Mouse (Mus musculus) embryo, embryonic 9.5 days (tissue): Measurements from ENCODE around the gene Hist1h4b.
"Not testable (repeated sequence)": the region's sequence is repeated elsewhere in the genome, so short reads cannot be mapped to it uniquely, and the experiment has no call there.

Source experiments
- DNase-seq: peaks from one replicate; pipeline ENCODE4 v3.0.0-alpha.2; 2017; ENCODE audit errors: extremely low spot score

The Hist1h4b gene

DNA sequence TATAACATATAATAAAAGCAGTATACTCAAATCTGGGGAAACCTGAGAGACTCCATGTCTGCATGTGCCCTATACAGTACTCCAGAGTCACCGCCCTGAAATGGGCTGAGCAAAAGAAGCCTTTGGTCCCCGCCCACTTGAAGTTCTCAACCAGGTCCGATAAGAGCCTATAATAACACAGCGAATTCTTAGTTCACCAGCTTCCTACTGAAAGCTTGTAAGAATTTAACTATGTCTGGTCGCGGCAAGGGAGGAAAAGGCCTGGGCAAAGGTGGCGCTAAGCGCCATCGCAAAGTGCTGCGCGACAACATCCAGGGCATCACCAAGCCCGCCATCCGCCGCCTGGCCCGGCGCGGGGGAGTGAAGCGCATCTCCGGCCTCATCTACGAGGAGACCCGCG is at the start of gene Hist1h4b:
Gene Hist1h4b, plus strand, starts transcription at position 224 of the 400 bp plus-strand sequence.
- DNase-seq = peak; percentile 97

DNA sequence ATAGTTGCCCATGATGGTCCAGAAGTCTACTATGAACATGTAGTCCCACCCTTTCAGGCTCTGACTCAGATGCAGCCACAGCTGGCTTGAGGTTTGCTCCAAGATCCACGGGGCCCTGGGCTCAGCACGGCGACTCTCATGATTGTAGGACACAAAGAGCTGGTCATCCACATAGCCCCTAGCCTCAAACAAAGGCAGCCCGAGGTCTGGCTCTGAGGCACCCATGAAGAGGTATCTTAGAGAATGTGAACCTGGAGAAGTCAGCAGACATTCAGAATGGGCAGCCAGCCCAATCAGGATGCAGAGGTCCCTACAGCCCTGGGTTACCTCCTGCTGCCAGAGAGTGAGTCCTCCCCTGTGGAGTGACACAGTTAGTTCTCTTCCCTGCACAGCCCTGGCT is 48.8 kb upstream of the Hist1h4b start:
- no peak for DNase-seq

DNA sequence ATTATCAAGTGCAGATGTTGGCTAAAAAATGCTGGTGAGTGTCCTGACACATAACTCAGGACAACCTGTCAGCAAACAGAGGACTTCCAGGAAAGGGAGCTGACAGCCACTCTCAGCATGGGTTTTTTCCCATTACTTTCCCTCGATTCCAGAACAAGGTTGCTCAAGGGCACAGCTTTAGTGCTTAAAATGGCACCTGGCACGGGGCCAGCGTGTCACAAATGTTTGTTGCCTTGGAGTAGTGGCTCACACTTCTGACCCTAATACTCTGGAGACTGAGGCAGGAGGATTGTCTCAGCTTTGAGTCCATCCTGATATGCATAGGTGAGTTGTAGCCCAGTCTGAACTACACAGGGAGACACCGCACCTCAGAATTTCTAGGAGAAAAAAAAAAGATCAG is 48.2 kb upstream of the Hist1h4b start:
- DNase-seq = no peak

DNA sequence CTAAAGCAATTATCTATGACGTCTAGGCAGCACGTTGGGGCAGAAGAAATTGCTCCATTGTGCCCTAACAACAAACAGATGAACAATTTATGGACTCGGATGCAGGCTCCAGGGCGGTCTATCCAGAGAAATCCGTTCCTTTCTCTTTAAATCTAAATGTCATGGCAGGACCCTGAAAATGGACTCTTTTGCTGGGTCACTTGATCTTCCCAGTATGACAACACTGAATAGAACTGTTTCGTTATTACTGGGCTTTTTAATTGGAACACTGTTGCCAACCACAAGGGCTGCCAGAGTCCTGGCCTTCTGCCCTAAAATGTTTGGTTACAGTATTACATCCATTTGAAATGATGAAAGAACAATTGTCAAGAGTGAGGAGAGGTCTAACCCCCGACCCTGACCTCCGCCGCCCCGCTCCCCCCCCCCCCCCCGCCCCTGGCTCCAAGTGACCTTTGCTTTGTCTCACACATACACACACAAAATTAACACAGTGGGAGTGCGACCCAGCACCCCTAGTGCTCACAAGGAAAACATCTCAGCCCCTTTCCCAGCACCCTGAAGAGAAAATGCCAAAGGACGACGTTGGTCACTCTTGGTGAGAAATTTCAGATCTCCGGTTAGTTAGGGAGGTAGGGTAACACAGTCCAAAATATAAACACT is 47.0 kb upstream of the Hist1h4b start:
- no peak for DNase-seq

DNA sequence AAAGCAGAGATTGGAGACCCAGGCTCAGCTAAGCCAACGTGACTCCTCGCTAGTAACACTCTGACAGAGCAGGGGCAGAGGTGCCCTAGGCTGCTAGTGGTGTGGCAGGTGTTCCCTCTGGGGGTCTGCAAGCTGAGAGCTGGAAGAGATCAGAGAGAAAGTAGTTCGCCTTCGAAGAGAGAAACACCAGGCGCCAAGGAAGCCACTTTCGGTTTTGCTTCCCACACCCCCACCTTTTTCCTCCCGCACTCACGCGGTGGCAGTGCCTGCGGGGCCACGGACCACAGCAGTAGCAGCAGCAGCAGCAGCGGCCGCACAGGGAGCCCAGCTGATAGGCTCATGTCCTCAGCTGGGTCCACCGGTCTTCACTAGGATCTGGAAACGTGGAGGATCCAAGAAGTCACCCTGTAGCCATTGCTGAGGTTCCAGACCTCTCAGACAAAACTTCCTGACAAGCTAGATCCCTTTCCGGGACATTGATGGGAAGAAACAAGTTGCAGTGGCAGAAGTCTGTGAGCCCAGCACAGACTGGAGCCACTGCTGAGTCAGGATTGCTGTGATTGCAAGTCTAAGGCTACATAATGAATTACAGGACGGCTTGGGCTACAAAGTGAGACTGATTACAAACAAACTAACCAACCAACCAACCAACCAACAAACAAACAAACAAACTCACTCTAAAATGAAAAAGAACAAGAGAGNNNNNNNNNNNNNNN is 46.3 kb upstream of the Hist1h4b start, which contains the start of gene Hfe:
Gene Hfe, minus strand, starts transcription at position 481 of the 716 bp plus-strand sequence.
- peak; percentile 59 for DNase-seq

DNA sequence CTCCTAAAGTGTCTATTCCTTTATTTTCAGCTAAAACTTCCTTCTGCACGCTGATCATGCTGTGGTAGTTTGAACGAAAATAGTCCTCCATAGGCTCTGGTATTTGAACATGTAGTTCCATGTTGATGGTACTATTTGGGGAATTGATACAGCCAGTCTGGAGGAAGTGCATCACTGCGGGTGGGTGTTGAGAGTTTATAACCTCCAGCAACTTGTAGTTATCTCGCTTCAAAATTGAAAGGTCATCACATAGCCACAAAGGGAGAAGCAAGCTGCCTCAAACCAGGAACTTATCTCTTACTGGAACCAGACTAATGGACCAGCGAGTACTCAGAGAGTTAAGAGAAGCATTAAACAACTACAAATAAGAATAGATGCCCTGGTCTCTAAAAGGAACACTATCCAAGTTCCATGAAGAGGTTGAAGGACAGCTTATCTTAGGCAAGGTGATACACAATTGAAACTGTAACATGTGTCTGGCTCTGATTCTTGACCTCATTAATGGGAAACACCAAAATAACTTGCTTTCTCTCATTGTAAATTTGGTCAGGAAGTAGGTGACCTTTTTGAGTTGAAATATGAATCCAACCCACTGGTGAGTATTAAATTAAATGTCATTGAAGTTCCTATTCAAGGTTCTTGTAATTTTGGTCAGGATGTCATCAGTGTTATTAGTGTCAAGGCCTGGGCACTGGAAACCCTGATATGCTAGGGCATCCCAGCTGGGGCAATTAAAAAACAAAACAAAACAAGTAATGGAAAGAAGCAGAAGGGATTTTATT is 40.4 kb upstream of the Hist1h4b start:
- no peak for DNase-seq

DNA sequence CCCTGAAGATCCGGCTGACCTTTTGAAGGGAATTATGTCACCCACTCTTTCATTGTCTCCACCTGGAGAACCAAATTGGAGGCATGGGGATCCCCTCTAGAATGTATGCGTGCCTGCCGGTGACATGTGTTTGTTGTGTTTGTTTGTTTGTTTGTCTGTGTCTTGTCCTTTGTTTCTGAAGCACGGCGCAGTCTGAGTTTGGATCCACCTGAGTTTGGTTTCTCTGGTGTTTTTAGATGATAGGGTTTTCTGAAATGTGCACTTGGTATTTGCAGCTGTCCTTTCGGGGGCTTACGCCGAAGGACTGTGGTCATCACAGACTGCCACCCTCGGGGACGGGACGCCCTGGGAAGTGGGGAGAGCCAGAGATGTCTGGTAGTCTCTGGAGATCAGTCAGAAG is 39.6 kb upstream of the Hist1h4b start:
- no peak for DNase-seq

DNA sequence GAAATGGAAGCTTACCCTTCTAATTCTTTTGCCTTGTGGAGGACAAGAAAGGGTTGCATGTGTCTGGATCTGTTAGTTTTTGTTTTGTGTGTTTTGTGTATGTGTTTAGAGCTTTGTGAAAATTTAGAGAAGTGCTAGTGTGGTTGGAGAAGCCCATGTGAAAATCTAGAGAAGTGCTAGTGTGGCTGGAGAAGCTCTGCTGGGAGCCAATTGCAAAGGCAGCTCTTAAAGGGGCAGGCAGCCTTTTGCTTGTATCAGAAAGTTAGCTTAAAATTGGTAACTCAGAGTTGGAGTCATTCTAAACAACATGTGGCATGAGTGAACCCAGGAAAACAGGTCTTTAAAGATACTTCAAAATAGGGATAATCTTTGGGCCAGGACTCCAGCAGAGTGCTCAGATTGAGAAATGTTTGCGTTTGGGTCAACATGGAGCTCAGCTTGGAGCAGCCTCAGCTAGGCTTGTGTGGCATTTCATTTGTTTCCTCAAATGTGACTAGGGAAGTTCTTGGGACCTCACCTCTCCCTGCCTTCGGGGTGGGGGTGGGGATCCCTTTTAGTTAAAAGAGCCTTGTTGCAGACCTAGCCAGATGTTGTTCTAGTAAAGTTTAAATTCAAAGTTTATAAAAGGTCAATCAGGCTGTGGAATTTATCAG is 39.1 kb upstream of the Hist1h4b start:
- DNase-seq = not testable (repeated sequence)

DNA sequence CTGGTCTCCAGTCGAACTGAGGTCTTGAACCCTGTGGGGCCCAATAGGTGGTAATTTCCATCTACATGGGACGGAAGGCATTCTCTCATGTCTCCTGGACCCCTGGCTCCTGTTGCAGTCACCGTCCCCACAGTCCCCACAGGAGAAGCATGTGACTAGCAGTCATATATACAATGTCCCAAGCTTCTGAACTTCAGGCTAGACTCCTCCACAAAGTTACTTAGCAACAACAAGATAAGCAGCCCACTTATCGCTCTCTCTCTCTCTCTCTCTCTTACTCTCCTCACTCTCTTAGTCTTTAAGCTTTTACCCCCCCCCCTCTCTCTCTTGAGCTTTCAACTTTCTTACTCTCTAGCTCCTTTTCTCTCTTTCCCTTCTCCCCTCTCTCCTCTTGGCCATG is 32.6 kb upstream of the Hist1h4b start:
- no peak for DNase-seq

DNA sequence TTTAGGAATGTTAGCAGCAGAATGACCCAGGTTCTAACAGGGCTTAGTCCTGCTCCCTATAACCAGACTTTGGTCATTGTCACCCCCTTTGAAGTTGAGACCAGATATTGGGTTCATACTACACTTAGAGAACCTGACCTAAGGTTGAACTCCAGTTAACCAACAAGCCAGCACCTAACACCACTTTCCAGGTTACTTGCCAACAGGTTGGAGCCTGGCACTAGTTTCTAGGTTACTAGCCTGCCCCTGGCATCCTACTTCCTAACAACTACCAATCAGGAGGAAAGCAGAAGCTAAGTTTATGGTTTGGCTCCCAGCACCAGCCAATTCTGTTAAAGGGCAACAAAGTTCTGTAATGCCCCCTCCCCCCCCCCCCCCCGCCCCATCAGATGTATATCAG is 31.6 kb upstream of the Hist1h4b start:
- no peak for DNase-seq

DNA sequence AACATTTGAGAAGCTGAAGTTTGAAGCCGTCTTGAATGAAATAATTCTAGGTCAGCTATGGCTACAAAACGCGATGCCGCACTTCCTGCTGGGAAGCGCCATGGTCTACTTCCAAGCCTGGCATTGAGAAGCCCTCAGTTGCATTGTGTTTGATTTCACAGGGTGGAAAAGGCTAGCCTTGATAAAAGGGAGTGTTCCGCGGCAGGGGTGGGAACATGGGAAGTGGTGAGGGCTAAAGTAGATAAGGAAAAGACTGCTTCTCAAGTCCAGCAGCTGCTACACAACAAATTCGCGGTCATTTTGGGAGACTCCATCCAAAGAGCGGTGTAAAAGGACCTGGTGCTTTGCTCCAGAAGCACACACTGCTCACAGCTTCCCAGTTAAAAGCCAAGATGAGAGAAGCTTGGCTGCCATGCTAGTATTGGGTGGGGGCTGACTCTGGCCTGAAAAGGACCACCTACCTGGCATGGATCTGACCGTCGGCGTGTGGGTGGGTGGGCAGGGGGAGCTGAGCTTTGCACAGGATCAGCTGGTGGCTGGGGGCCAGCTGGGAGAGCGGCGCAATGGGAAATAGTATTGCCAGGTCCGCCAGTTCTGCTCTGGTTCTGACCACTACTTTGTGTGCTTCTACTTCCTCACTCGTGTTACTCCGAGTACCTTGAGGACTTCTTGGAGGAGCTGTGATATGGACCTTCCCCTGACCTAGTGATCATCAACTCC is 28.2 kb upstream of the Hist1h4b start:
- DNase-seq = no peak

DNA sequence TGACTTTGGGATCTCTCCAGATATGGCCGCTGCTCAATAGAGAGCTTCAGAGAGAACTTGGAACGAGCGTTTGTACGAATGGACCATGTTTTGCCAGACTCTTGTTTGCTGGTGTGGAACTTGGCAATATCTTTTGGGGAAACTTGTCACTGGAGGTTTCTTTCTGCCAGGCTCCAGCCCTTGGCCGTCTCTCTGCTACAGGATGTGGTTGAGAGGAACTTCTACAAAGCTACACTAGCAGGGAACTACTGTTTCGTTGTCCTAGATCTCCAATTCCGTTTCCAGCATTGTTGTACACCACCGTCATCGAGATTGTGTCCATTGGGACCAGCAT is 27.7 kb upstream of the Hist1h4b start:
- DNase-seq = no peak

DNA sequence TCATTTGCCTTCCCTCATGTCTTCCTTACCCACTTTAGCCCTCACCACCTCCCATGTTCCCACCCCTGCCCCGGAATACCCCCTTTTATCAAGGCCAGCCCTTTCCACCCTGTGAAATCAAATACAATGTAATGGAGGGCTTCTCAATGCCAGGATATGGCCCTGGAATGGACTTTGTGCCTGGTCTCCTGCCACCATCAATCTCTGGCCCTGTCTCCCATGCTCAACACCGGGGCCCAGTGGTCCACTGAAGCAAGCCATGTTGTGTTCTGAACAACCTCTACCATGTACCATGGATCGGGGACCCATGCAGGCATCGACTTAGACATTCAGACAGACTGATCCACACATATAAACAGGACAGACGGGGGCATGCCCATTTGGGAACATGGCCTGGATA is 27.1 kb upstream of the Hist1h4b start:
- no peak for DNase-seq

DNA sequence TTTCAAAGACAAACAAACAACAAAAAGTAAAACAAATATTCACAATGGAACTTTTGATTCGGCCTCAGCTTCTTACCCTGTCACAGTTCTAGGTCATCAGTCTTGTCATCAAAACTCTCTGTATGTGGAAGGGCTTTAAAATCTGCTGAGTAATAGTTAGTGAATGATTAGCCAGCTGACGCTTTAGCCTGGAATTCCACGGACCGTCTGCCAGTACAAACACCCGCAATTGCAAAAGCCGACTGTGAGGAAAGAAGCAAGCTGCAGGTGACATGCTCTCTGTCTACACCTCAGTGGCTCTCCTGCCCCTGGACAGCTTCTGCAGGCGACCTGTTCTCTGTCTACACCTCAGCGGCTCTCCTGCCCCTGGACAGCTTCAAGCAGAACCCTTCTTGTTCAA is 26.3 kb upstream of the Hist1h4b start:
- no peak for DNase-seq

DNA sequence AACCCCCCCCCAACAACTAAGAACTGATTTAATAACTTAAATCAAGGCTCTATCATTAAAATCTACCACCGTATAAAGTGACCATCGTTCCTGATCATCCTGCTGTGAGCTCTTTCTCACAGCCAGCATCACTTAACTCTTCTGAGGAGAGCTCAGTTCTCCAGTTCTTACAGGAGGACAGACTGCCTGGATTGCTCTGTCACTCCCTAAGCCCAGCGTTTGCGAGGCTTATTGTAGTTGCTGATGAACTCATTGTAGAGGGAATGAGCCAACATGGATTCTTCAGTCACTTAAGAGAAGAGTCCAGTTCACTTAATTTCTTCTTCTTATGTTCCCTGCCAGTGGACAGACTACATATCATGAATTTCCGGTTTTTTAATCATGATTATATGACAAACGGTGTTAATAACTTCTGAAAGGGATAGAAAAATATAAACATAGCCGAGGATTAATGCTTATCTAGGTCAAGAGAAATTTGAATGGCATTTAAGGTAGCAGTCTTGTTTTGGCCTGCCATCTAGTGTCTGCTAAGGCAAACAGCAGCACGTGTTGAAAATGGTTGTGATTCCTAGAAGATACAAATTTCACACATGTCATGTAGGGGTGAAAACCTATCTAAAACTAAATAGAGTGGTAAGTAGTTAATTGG is 24.5 kb upstream of the Hist1h4b start:
- no peak for DNase-seq

DNA sequence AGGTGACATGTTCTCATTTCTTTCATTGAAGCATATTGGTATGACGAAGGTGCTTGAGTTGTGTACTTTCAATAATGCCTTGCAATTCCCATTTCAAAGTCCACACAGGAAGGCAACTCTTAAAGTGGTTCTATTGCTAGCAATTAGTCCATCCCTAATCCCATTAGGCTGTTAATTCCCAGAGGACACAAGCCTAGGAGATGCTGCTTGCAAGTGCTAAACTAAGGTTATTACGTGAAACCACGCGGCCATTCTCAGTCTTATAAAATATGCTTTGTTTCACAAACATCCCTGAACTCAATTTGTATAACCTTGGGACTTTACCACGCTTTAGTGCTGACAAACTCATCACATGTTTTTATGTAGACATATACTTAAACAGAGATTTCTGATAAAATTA is 19.7 kb upstream of the Hist1h4b start:
- no peak for DNase-seq

DNA sequence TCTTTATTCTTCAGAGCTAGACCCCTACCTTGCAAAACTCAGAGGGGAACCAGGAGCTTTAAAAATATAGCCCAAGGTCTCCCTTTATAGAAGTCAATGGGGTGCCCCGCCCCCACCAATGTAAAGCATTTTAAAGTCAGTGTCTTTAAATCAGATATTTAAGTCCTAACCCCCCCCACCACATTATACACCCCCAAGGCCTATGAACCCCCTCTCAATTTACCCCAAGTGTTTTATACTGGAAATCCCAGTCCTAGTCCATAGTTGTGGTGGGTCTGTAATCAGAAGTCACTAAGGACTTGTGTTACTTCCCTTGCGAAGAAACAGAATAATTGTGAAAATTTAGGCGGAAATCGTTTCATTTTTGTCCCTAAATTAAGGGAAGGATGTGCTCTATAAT is 18.8 kb upstream of the Hist1h4b start:
- DNase-seq = peak; percentile 58

DNA sequence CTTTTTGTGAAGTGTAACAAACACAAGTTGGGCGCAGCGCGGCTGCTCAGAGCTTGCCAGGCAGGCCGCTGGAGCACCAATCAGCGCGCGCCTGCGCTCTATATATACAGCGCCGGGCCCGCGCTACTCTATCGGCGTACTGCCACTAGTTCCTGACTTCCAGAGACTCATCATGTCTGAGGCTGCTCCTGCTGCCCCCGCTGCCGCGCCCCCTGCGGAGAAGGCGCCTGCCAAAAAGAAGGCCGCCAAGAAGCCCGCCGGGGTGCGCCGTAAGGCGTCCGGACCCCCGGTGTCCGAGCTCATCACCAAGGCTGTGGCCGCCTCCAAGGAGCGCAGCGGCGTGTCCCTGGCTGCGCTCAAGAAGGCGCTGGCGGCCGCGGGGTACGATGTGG is 18.1 kb upstream of the Hist1h4b start, which contains the start of gene Hist1h1c:
Gene Hist1h1c, plus strand, starts transcription at position 132 of the 392 bp plus-strand sequence.
- DNase-seq = peak; percentile 97

DNA sequence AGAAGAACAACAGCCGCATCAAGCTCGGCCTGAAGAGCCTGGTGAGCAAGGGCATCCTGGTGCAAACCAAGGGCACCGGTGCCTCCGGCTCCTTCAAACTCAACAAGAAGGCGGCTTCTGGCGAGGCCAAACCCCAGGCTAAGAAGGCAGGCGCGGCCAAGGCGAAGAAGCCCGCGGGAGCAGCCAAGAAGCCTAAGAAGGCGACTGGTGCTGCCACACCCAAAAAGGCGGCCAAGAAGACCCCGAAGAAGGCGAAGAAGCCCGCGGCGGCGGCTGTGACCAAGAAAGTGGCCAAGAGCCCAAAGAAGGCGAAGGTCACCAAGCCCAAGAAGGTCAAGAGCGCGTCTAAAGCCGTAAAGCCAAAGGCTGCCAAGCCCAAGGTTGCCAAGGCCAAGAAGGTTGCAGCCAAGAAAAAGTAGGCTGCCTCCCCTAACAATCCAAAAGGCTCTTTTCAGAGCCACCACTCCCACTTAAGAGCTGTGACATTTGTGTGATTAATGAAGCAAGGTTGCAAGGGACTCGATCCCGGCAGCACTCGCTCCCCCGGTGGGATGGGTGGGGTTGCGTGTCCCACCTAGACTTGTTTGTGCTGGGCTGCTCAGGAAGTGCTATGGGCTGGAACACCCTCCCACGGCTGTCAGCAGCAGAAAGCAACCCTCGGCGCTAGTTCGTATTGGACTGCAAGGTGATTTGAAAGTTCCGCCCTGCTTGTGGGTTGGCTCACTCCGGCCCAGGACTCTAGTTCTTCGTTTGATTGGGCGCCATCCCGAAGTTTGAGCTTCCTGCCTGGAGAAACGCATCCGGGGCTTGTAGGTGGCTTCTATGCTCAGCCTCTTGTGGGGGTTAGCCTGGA is 17.5 kb upstream of the Hist1h4b start:
- DNase-seq = peak; percentile 95

DNA sequence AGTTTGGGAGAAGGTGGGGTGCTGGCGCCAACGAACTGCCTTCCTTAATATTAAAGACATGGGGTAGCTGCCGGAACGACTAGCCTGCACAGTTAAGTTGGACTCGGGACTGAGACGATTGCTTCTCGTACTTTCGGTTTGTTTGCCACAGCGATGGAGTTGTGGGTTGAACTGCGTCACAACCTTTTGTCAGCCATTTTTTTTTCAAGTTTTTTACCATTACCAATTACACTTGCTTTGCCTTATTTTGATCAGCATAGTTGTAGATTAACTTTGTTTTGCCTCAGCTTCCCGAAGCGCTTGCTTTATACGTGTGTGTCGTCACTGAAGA is 16.9 kb upstream of the Hist1h4b start:
- DNase-seq = no peak
